Mouse (Mus musculus): ENCODE measurements around the gene Zrsr1. TPM values are rescaled to one million over a fixed set of nuclear protein-coding genes. Genes with fewer than 3 reads are reported as not detected.

Zrsr1 gene
- polyA plus RNA-seq, 1 experiment from 2014 or later = 4.5 TPM

- ATAC-seq = no peak
- no peak for DNase-seq (ENCODE audit: low spot score)
- no peaks in the 10 kb centered on the region for H3K27me3 ChIP-seq (replicated peaks; ENCODE audit: insufficient read depth, low read length)
- H3K4me3 ChIP-seq (ENCODE audit: low read depth, low read length) = no peak overlapping the region
- H3K27ac ChIP-seq (ENCODE audit: low read length) = no peak overlapping the region
- TF ChIP-seq EP300 (IDR thresholded peaks at IDR 0.05) (no peak), CTCF (IDR thresholded peaks at IDR 0.05) (no peak)
- H3K4me1 ChIP-seq (ENCODE audit: insufficient read depth, low read depth, low read length) = no peaks in the 10 kb centered on the region
- H3K9ac ChIP-seq (replicated peaks; ENCODE audit: low read depth) = no peak overlapping the region
- H3K36me3 ChIP-seq (ENCODE audit: insufficient read depth, low read length) = no peaks in the 10 kb centered on the region
- H3K9me3 ChIP-seq (ENCODE audit: low read length) = no peaks in the 10 kb centered on the region
- WGBS = 94% methylated on average over 2 of the region's 2 CpGs
- H3K4me2 ChIP-seq (replicated peaks; ENCODE audit: low read depth, low read length) = no peak overlapping the region
Measured at GRCm38 (mm10) chr11:23023155-23023554, 51.4 kb downstream of the Zrsr1 start.

- no peaks in the 10 kb centered on the region for H3K27me3 ChIP-seq (replicated peaks; ENCODE audit: insufficient read depth, low read length)
- no peak overlapping the region for H3K27ac ChIP-seq (ENCODE audit: low read length)
- WGBS = 72% methylated on average over 3 of the region's 3 CpGs
- no peaks in the 10 kb centered on the region for H3K9me3 ChIP-seq (ENCODE audit: low read length)
- H3K4me1 ChIP-seq (ENCODE audit: insufficient read depth, low read depth, low read length) = no peaks in the 10 kb centered on the region
- H3K9ac ChIP-seq (replicated peaks; ENCODE audit: low read depth) = no peak overlapping the region
- TF ChIP-seq CTCF (IDR thresholded peaks at IDR 0.05) = no peak
- no peak for TF ChIP-seq EP300 (IDR thresholded peaks at IDR 0.05)
- ATAC-seq = no peak
- DNase-seq (ENCODE audit: low spot score) = no peak
- no peaks in the 10 kb centered on the region for H3K36me3 ChIP-seq (ENCODE audit: insufficient read depth, low read length)
- no peak overlapping the region for H3K4me2 ChIP-seq (replicated peaks; ENCODE audit: low read depth, low read length)
- no peak overlapping the region for H3K4me3 ChIP-seq (ENCODE audit: low read depth, low read length)
Measured at GRCm38 (mm10) chr11:23024169-23024568, 52.4 kb downstream of the Zrsr1 start.

Other genes with a start within 250 kb of the Zrsr1 start
- 20.4 and 22.3 TPM in 2 replicates for gene B3gnt2, start 111.0 kb upstream of the Zrsr1 start, polyA plus RNA-seq (2015; fragmentation: Nextera tagmentation; extraction: Ambion mirVana)
- 26.1 and 26.6 TPM in 2 replicates for gene Gm28048, start 10.1 kb downstream of the Zrsr1 start, polyA plus RNA-seq (2015; fragmentation: Nextera tagmentation; extraction: Ambion mirVana)
- gene Commd1, start 10.4 kb downstream of the Zrsr1 start, polyA plus RNA-seq (2015; fragmentation: Nextera tagmentation; extraction: Ambion mirVana) = 217 and 233 TPM in 2 replicates
- gene Cct4, start 18.5 kb downstream of the Zrsr1 start, polyA plus RNA-seq (2015; fragmentation: Nextera tagmentation; extraction: Ambion mirVana) = 140 and 149 TPM in 2 replicates
- 21.2 and 27.9 TPM in 2 replicates for gene Fam161a, start 35.5 kb downstream of the Zrsr1 start, polyA plus RNA-seq (2015; fragmentation: Nextera tagmentation; extraction: Ambion mirVana)

Measured in lung, postnatal 0 days (tissue).